Mouse (Mus musculus) heart, postnatal 0 days (tissue): ENCODE data around the gene Pip4k2b. TPM values are rescaled to one million over a fixed set of nuclear protein-coding genes. Genes with fewer than 3 reads are reported as not detected.
A peak's percentile ranks its signal among the peaks of the same experiment; 100 is the strongest.

Source experiments
- ATAC-seq: fragments of 200-750 bp; cut with Nextera tagmentation; 2 replicates; pipeline ENCODE4 v1.8.0; 2017; ENCODE audit warnings: low read depth, moderate number of reproducible peaks, moderate library complexity; ENCODE audit not compliant: insufficient read depth
- DNase-seq: peaks from one replicate; pipeline ENCODE4 v3.0.0-alpha.2; 2016; ENCODE audit warnings: low spot score
- H3K27ac ChIP-seq: fragments of 300-500 bp; sonication (generic); 2 replicates; pipeline ENCODE4 v1.5.1; 2014; ENCODE audit warnings: low read depth, mild to moderate bottlenecking
- H3K27me3 ChIP-seq: fragments of 300-500 bp; sonication (generic); 2 replicates; pipeline ENCODE4 v1.6.1; 2014; ENCODE audit warnings: low read length, mixed read lengths; ENCODE audit not compliant: control insufficient read depth, insufficient read depth
- H3K36me3 ChIP-seq: fragments of 300-500 bp; sonication (generic); replicated peaks from 2 replicates; pipeline ENCODE4 v1.6.1; 2014; ENCODE audit warnings: low read length, mixed read lengths; ENCODE audit not compliant: control insufficient read depth, insufficient read depth
- H3K4me1 ChIP-seq: fragments of 300-500 bp; sonication (generic); 2 replicates; pipeline ENCODE4 v1.6.1; 2014; ENCODE audit warnings: antibody characterized with exemption; ENCODE audit not compliant: control insufficient read depth, insufficient read depth
- H3K4me2 ChIP-seq: fragments of 300-500 bp; sonication (generic); 2 replicates; pipeline ENCODE4 v1.6.1; 2014; ENCODE audit warnings: low read depth, mild to moderate bottlenecking, low read length, moderate library complexity
- H3K4me3 ChIP-seq: fragments of 300-500 bp; sonication (generic); 2 replicates; pipeline ENCODE4 v1.5.1; 2014; ENCODE audit warnings: low read depth, low read length
- H3K9ac ChIP-seq: fragments of 300-500 bp; sonication (generic); replicated peaks from 2 replicates; pipeline ENCODE4 v1.6.1; 2014; ENCODE audit warnings: low read depth, low read length, mixed read lengths
- H3K9me3 ChIP-seq: fragments of 300-500 bp; sonication (generic); replicated peaks from 2 replicates; pipeline ENCODE4 v1.6.1; 2016; ENCODE audit warnings: low read length; ENCODE audit not compliant: control insufficient read depth
- CTCF ChIP-seq: IDR thresholded peaks from 2 replicates; pipeline ENCODE4 v1.5.1; 2016; ENCODE audit warnings: antibody characterized with exemption, control low read depth, low read depth
- EP300 ChIP-seq: IDR thresholded peaks from 2 replicates; pipeline ENCODE4 v1.6.1; 2016; ENCODE audit warnings: antibody characterized with exemption, low read depth
- WGBS: fragments of 180-500 bp; shearing (Covaris S2); extraction: QIAGEN DNeasy Blood & Tissue Kit; methylation state at CpG from one replicate; pipeline ENCODE4 v1.1.7; 2014; 5-methylcytosine and 5-hydroxymethylcytosine counted together
- polyA plus RNA-seq: library from polyadenylated mRNA; unstranded; fragments of >200 nt; fragmentation: Nextera tagmentation; extraction: Ambion mirVana; gene quantifications from 2 replicates; pipeline ENCODE4 v1.2.1, GENCODE M21; 2015
- total RNA-seq: library from RNA; depleted of rRNA; stranded (reverse); fragments of >200 nt; gene quantifications from 2 replicates; pipeline ENCODE4 v1.2.3, GENCODE M21; 2014; ENCODE audit warnings: low replicate concordance

Gene Pip4k2b
- total and polyA plus RNA-seq, 2 experiments from 2014 or later, result 0.79 to 12.7 TPM

DNA sequence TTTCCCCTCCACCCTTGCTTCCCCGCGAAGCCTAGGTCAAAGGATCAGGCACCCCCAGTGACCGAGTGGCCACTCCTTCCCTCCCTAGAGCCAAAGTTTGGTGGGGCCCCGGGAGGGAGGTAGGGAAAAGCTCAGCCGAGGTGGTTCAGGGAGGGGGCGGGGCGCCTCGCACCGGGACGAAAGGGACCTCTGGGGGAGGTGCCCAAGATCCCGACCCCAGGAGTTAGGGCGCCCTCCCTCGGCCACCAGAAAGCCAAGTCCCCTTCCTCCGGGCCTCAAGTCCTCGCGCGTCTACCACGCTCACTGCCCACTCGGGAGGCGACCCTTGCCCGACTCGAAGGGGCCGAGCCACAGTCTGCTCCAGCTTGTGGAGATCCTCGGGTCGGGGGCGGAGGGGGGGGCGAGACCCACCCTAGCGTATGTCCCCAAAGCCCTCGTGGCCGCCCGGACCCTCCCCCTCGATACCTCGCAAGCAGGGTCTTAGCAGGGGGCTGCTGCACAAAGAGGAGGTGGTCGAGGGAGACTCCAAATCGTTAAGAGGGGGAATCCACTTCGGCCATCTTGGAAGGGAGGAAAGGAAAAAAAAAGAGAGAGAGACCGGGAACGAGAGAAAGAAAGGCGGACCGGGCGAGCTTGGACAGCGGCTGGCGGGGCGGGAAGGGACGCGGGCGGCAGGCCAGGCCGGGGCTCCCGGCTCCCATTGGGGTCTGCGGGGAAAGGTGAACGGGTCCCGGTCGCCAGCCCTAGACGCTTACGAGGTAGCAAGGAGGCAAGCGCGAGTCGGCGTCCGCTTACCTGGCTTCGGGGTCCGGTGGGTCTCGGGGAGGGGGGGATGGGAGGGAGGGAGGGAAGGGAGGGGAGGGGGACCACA, 45.5 kb downstream of the Pip4k2b start:
- H3K27me3 ChIP-seq, result no peaks in the 10 kb centered on the region
- peak overlapping the region; percentile 84 for H3K9ac ChIP-seq
- peak overlapping the region; percentile 93 for H3K27ac ChIP-seq
- TF ChIP-seq EP300 (peak; percentile 65), CTCF (peak; percentile 35)
- peaks cover 40% of the 10 kb centered on the region for H3K4me1 ChIP-seq
- DNase-seq, result peak; percentile 70
- no peaks in the 10 kb centered on the region for H3K36me3 ChIP-seq
- H3K4me3 ChIP-seq, result peak overlapping the region; percentile 70
- peak; percentile 12 for ATAC-seq
- H3K4me2 ChIP-seq, result peak overlapping the region; percentile 97
- H3K9me3 ChIP-seq, result no peaks in the 10 kb centered on the region
- WGBS, result under 1% methylated on average over 59 of the region's 63 CpGs

- peak overlapping the region; percentile 84 for H3K9ac ChIP-seq
- TF ChIP-seq EP300 (no peak), CTCF (no peak)
- peak overlapping the region; percentile 97 for H3K4me2 ChIP-seq
- H3K4me3 ChIP-seq, result peak overlapping the region; percentile 70
- no peaks in the 10 kb centered on the region for H3K9me3 ChIP-seq
- ATAC-seq, result no peak
- H3K27me3 ChIP-seq, result no peaks in the 10 kb centered on the region
- DNase-seq, result no peak
- 0 out of 2 replicates have a peak, but pooled peaks cover under 1% of the 10 kb centered on the region for H3K36me3 ChIP-seq
- H3K4me1 ChIP-seq, result peaks cover 37% of the 10 kb centered on the region
- 3% methylated on average over 14 of the region's 14 CpGs for WGBS
- peak overlapping the region; percentile 93 for H3K27ac ChIP-seq
Measured at GRCm38 (mm10) chr11:97697891-97698529, 46.5 kb downstream of the Pip4k2b start.

DNA sequence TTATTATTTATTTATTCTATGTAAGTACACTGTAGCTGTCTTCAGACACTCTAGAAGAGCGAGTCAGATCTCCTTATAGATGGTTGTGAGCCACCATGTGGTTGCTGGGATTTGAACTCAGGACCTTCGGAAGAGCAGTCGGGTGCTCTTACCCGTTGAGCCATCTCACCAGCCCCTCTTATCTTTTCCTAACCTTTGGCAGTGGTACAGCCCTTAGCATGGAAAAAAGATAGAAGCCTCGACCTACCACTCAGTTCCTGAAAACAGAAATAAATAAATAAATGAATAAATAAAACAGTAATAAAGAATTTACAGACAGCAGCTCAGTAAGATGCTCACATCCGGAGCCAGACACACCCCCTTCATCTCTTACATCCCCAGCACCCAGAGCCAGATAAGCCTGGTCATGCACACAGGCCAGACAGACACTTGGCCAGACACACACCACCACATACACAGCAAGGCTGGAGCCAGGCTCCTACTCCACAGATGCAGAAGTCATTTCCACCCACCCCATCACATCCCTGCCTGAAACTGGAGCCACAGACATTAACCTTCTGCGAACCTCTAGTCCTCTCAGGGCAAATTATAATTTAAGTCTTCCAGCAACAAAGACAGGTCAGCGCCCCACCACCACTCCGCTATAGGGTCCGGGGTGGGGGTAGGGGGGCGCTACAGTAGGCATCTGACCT, 47.2 kb downstream of the Pip4k2b start:
- no peak for DNase-seq
- Histone ChIP-seq H3K4me1 (peaks cover 37% of the 10 kb centered on the region), H3K9me3 (no peaks in the 10 kb centered on the region), H3K36me3 (peaks cover 7% of the 10 kb centered on the region), H3K27me3 (no peaks in the 10 kb centered on the region), H3K27ac (0 out of 2 replicates have a peak overlapping the region, but pooled peaks have one; percentile 93), H3K4me2 (peak overlapping the region; percentile 97), H3K9ac (0 out of 2 replicates have a peak overlapping the region, but pooled peaks have one; percentile 84), H3K4me3 (peak overlapping the region; percentile 70)
- 43% methylated on average over 11 of the region's 11 CpGs for WGBS
- ATAC-seq, result no peak
- no peak for TF ChIP-seq EP300
- TF ChIP-seq CTCF, result no peak

DNA sequence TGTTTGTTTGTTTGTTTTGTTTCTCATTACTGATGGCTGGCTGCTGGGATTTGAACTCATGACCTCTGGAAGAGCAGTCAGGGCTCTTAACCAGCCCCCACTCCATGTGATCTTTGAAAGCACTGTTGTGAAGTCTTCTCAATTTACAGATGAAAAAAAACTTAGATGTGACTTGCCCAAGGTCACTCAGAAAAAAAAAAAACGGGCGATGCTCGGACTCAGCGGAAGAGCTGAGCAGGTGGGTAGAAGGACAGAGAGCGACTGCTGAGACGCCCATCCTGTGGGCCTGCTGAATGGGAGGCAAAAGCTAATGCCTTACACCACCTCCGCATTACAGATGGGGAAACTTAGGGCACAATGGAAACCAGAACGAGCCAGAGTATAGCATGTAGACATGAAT, 47.8 kb downstream of the Pip4k2b start:
- Histone ChIP-seq H3K9me3 (no peaks in the 10 kb centered on the region), H3K27ac (no peak overlapping the region), H3K27me3 (no peaks in the 10 kb centered on the region), H3K9ac (no peak overlapping the region), H3K4me3 (no peak overlapping the region), H3K36me3 (peaks cover 14% of the 10 kb centered on the region), H3K4me1 (peaks cover 37% of the 10 kb centered on the region), H3K4me2 (no peak overlapping the region)
- ATAC-seq (no peak), DNase-seq (no peak)
- 84% methylated on average over 8 of the region's 8 CpGs for WGBS
- TF ChIP-seq CTCF, result no peak
- no peak for TF ChIP-seq EP300

GRCm38 (mm10) chr11:97695712-97696401, 48.6 kb downstream of the Pip4k2b start:
- Histone ChIP-seq H3K36me3 (peaks cover 22% of the 10 kb centered on the region), H3K4me1 (peaks cover 33% of the 10 kb centered on the region), H3K9ac (no peak overlapping the region), H3K27ac (peak overlapping the region; percentile 40), H3K4me2 (peak overlapping the region; percentile 13), H3K27me3 (no peaks in the 10 kb centered on the region), H3K9me3 (no peaks in the 10 kb centered on the region), H3K4me3 (no peak overlapping the region)
- TF ChIP-seq CTCF (no peak), EP300 (no peak)
- no peak for ATAC-seq
- 56% methylated on average over 9 of the region's 9 CpGs for WGBS
- no peak for DNase-seq
